In genomic region chr14:99348175-99348764, GRCm38 (mm10) we compare ENCODE assay signal across 26 mouse cellular contexts. TPM values are rescaled to one million over a fixed set of nuclear protein-coding genes. Genes with fewer than 3 reads are reported as not detected.
DNase-seq lines count a peak whose midpoint lies in the region; ATAC-seq and TF ChIP-seq lines count a peak whose summit lies in the region.
"Had no signal": no experiment of that assay in that cellular context is flagged by ENCODE, and none has a peak within 500 bp of the region (broad histone marks: within the 10 kb centered on the region; RNA-seq: fewer than 3 reads in every experiment).

No protein-coding gene starts in this region.

- no peak overlapping the region for H3K9ac ChIP-seq in forebrain, embryonic 13.5 days
- no peak overlapping the region for H3K9ac ChIP-seq in forebrain, embryonic 11.5 days (ENCODE audit: low read length)
- H3K9ac ChIP-seq in hindbrain, postnatal 0 days (replicated peaks; ENCODE audit: low read length), result no peak overlapping the region
- no peak overlapping the region for H3K9ac ChIP-seq in hindbrain, embryonic 13.5 days
- H3K9ac ChIP-seq in stomach, postnatal 0 days (ENCODE audit: low read length), result no peak overlapping the region
- H3K9ac ChIP-seq: embryonic facial prominence, embryonic 15.5 days; heart, embryonic 13.5 days; hindbrain, embryonic 15.5 days; kidney, embryonic 15.5 days; limb, embryonic 13.5 days had no signal

- no peak overlapping the region for H3K4me3 ChIP-seq in forebrain, embryonic 13.5 days
- H3K4me3 ChIP-seq in forebrain, embryonic 11.5 days (ENCODE audit: low read depth, low read length), result no peak overlapping the region
- H3K4me3 ChIP-seq in hindbrain, postnatal 0 days (ENCODE audit: low read length), result no peak overlapping the region
- H3K4me3 ChIP-seq in hindbrain, embryonic 13.5 days, result no peak overlapping the region
- no peak overlapping the region for H3K4me3 ChIP-seq in stomach, postnatal 0 days (ENCODE audit: low read depth, low read length)
- H3K4me3 ChIP-seq: embryonic facial prominence, embryonic 15.5 days; gastrocnemius, adult 2 months; heart, embryonic 13.5 days; hindbrain, embryonic 15.5 days; kidney, embryonic 15.5 days; layer of hippocampus, adult 2 months; limb, embryonic 13.5 days; megakaryocyte, embryonic 14.5 days had no signal

- no peak for DNase-seq in forebrain, embryonic 11.5 days (ENCODE audit: low spot score)
- DNase-seq in hindbrain, postnatal 0 days (ENCODE audit: low spot score), result peak; percentile 14
- DNase-seq in urinary bladder, postnatal 25 days (ENCODE audit: low spot score), result peak; percentile 11
- no peak for DNase-seq in urinary bladder, postnatal 4 days (ENCODE audit: low spot score in 2 of 2)
- DNase-seq in stomach, postnatal 0 days (ENCODE audit: low spot score), result no peak
- DNase-seq in adrenal gland, postnatal 4 days (ENCODE audit: low spot score in 2 of 2), result no peak
- DNase-seq: adrenal gland, adult 8-10 months; cerebellum, adult 11 months; cerebellum, adult 9-11 months; gastrocnemius, adult 2 months; gastrocnemius, postnatal 36 days; heart, postnatal 10 days; kidney, adult 18-20 months; kidney, postnatal 25 days; lung, postnatal 4 days; thymus, postnatal 4 days had no signal

- no peak overlapping the region for H3K27ac ChIP-seq in forebrain, embryonic 13.5 days
- H3K27ac ChIP-seq in forebrain, embryonic 11.5 days (ENCODE audit: low read depth, low read length), result no peak overlapping the region
- no peak overlapping the region for H3K27ac ChIP-seq in hindbrain, postnatal 0 days
- no peak overlapping the region for H3K27ac ChIP-seq in hindbrain, embryonic 13.5 days
- H3K27ac ChIP-seq in stomach, postnatal 0 days (replicated peaks), result 0 out of 2 replicates have a peak overlapping the region, but pooled peaks have one; percentile 36
- H3K27ac ChIP-seq: embryonic facial prominence, embryonic 15.5 days; gastrocnemius, adult 2 months; heart, embryonic 13.5 days; hindbrain, embryonic 15.5 days; kidney, embryonic 15.5 days; layer of hippocampus, adult 2 months; limb, embryonic 13.5 days had no signal

- H3K9me3 ChIP-seq in forebrain, embryonic 13.5 days (replicated peaks), result no peaks in the 10 kb centered on the region
- no peaks in the 10 kb centered on the region for H3K9me3 ChIP-seq in forebrain, embryonic 11.5 days (ENCODE audit: control insufficient read depth, low read length)
- H3K9me3 ChIP-seq in hindbrain, postnatal 0 days (ENCODE audit: low read length), result no peaks in the 10 kb centered on the region
- no peaks in the 10 kb centered on the region for H3K9me3 ChIP-seq in hindbrain, embryonic 13.5 days
- no peaks in the 10 kb centered on the region for H3K9me3 ChIP-seq in stomach, postnatal 0 days (ENCODE audit: control insufficient read depth, low read length)
- H3K9me3 ChIP-seq: embryonic facial prominence, embryonic 15.5 days; heart, embryonic 13.5 days; hindbrain, embryonic 15.5 days; kidney, embryonic 15.5 days; limb, embryonic 13.5 days had no signal

- peak; percentile 41; the same call in 1 of the 2 replicates for ATAC-seq in forebrain, embryonic 13.5 days
- ATAC-seq in forebrain, embryonic 11.5 days (replicated peaks; ENCODE audit: low FRiP score), result no peak
- ATAC-seq in hindbrain, postnatal 0 days, result peak; percentile 59
- ATAC-seq in hindbrain, embryonic 13.5 days (ENCODE audit: low FRiP score), result no peak
- no peak for ATAC-seq in stomach, postnatal 0 days (ENCODE audit: low FRiP score, low TSS enrichment)

- TF ChIP-seq CTCF in hindbrain, postnatal 0 days (IDR thresholded peaks at IDR 0.05; ENCODE audit: low read depth), result no peak
- TF ChIP-seq CTCF in stomach, postnatal 0 days (IDR thresholded peaks at IDR 0.05; ENCODE audit: low read depth), result no peak

- WGBS in forebrain, embryonic 13.5 days, result 58% methylated on average over 13 of the region's 13 CpGs
- 73% methylated on average over 13 of the region's 13 CpGs for WGBS in forebrain, embryonic 11.5 days
- WGBS in hindbrain, postnatal 0 days, result 63% methylated on average over 13 of the region's 13 CpGs
- 66% methylated on average over 13 of the region's 13 CpGs for WGBS in hindbrain, embryonic 13.5 days
- 65% methylated on average over 13 of the region's 13 CpGs for WGBS in stomach, postnatal 0 days

- H3K36me3 ChIP-seq in forebrain, embryonic 13.5 days (ENCODE audit: poor library complexity, severe bottlenecking), result no peaks in the 10 kb centered on the region
- no peaks in the 10 kb centered on the region for H3K36me3 ChIP-seq in forebrain, embryonic 11.5 days (ENCODE audit: control insufficient read depth, insufficient read depth, low read length)
- no peaks in the 10 kb centered on the region for H3K36me3 ChIP-seq in hindbrain, postnatal 0 days (ENCODE audit: insufficient read depth, low read length)
- no peaks in the 10 kb centered on the region for H3K36me3 ChIP-seq in hindbrain, embryonic 13.5 days
- no peaks in the 10 kb centered on the region for H3K36me3 ChIP-seq in stomach, postnatal 0 days (ENCODE audit: control insufficient read depth, insufficient read depth, low read length)
- H3K36me3 ChIP-seq: embryonic facial prominence, embryonic 15.5 days; heart, embryonic 13.5 days; hindbrain, embryonic 15.5 days; kidney, embryonic 15.5 days; limb, embryonic 13.5 days had no signal

- no peaks in the 10 kb centered on the region for H3K27me3 ChIP-seq in forebrain, embryonic 13.5 days
- no peaks in the 10 kb centered on the region for H3K27me3 ChIP-seq in forebrain, embryonic 11.5 days (ENCODE audit: control insufficient read depth, insufficient read depth, low read length)
- H3K27me3 ChIP-seq in hindbrain, postnatal 0 days (ENCODE audit: insufficient read depth, low read length), result no peaks in the 10 kb centered on the region
- no peaks in the 10 kb centered on the region for H3K27me3 ChIP-seq in hindbrain, embryonic 13.5 days
- H3K27me3 ChIP-seq in stomach, postnatal 0 days (ENCODE audit: control insufficient read depth, insufficient read depth, low read length), result no peaks in the 10 kb centered on the region
- H3K27me3 ChIP-seq: embryonic facial prominence, embryonic 15.5 days; heart, embryonic 13.5 days; hindbrain, embryonic 15.5 days; kidney, embryonic 15.5 days; limb, embryonic 13.5 days; megakaryocyte, embryonic 14.5 days had no signal

- H3K4me2 ChIP-seq in forebrain, embryonic 13.5 days, result no peak overlapping the region
- no peak overlapping the region for H3K4me2 ChIP-seq in forebrain, embryonic 11.5 days (ENCODE audit: low read depth, low read length, severe bottlenecking)
- H3K4me2 ChIP-seq in hindbrain, postnatal 0 days (ENCODE audit: low read depth, low read length), result no peak overlapping the region
- no peak overlapping the region for H3K4me2 ChIP-seq in hindbrain, embryonic 13.5 days
- no peak overlapping the region for H3K4me2 ChIP-seq in stomach, postnatal 0 days (replicated peaks; ENCODE audit: low read depth)
- H3K4me2 ChIP-seq: embryonic facial prominence, embryonic 15.5 days; heart, embryonic 13.5 days; hindbrain, embryonic 15.5 days; kidney, embryonic 15.5 days; limb, embryonic 13.5 days; liver, embryonic 11.5 days had no signal

- peaks cover 11% of the 10 kb centered on the region for H3K4me1 ChIP-seq in forebrain, embryonic 13.5 days
- H3K4me1 ChIP-seq in forebrain, embryonic 11.5 days (replicated peaks; ENCODE audit: control insufficient read depth, insufficient read depth, low read length), result no peaks in the 10 kb centered on the region
- no peaks in the 10 kb centered on the region for H3K4me1 ChIP-seq in hindbrain, postnatal 0 days (ENCODE audit: insufficient read depth, low read length)
- 0 out of 2 replicates have a peak, but pooled peaks cover 5% of the 10 kb centered on the region for H3K4me1 ChIP-seq in hindbrain, embryonic 13.5 days (replicated peaks)
- H3K4me1 ChIP-seq in stomach, postnatal 0 days (replicated peaks; ENCODE audit: control insufficient read depth, insufficient read depth), result no peaks in the 10 kb centered on the region
- H3K4me1 ChIP-seq: embryonic facial prominence, embryonic 15.5 days; hindbrain, embryonic 15.5 days; megakaryocyte, embryonic 14.5 days had no signal

- no peak for TF ChIP-seq EP300 in stomach, postnatal 0 days (optimal IDR thresholded peaks at IDR 0.05)

RNA-seq across cellular contexts. Expression of gene Klf5, which starts 49.8 kb away (rescaled TPM):
- 1.8 and 2.1 TPM in 2 replicates for polyA plus RNA-seq in forebrain, embryonic 13.5 days (2015; fragmentation: Nextera tagmentation; extraction: Ambion mirVana)
- polyA plus RNA-seq in forebrain, embryonic 11.5 days (2014; fragmentation: Nextera tagmentation; extraction: Ambion mirVana), result 1.9 and 2.0 TPM in 2 replicates
- total RNA-seq in hindbrain, postnatal 0 days (2014; rRNA removed), result 1.5 and 2.4 TPM in 2 replicates
- 3.5 and 3.7 TPM in 2 replicates for polyA plus RNA-seq in hindbrain, postnatal 0 days (2015; fragmentation: Nextera tagmentation; extraction: Ambion mirVana)
- 2.7 and 3.2 TPM in 2 replicates for polyA plus RNA-seq in hindbrain, embryonic 13.5 days (2015; fragmentation: Nextera tagmentation; extraction: Ambion mirVana)
- 101 and 112 TPM in 2 replicates for polyA plus RNA-seq in stomach, postnatal 0 days (2015; fragmentation: Nextera tagmentation; extraction: Ambion mirVana)
- total RNA-seq in adrenal gland, postnatal 4 days (2021), result 10 to 100 TPM; 15.2 to 15.7 TPM

Comparison
In these comparisons a context has a peak if more than half of its experiments do, and no peak if none do; other contexts are left out.
1. ATAC-seq: peak in forebrain, embryonic 13.5 days (single experiment) and hindbrain, postnatal 0 days (single experiment); none in forebrain, embryonic 11.5 days (single experiment), hindbrain, embryonic 13.5 days (single experiment) and stomach, postnatal 0 days (single experiment).
2. DNase-seq: peak in hindbrain, postnatal 0 days (single experiment) and urinary bladder, postnatal 25 days (single experiment); none in forebrain, embryonic 11.5 days (single experiment), urinary bladder, postnatal 4 days (0 of 2), stomach, postnatal 0 days (single experiment) and adrenal gland, postnatal 4 days (0 of 2).
3. RNA of gene Klf5, which starts 49.8 kb away (polyA plus RNA-seq): 101 to 112 TPM in stomach, postnatal 0 days; 3.5 to 3.7 TPM in hindbrain, postnatal 0 days, 2.7 to 3.2 TPM in hindbrain, embryonic 13.5 days, 1.8 to 2.1 TPM in forebrain, embryonic 13.5 days and 1.9 to 2.0 TPM in forebrain, embryonic 11.5 days; every median in the first group is over 10 times any median in the second.